Mouse (Mus musculus) hematopoietic stem cell, adult 5-6 weeks (primary cell): ENCODE data around the gene Ankrd37. TPM values are rescaled to one million over a fixed set of nuclear protein-coding genes. Genes with fewer than 3 reads are reported as not detected.

ENCODE experiments used
- ATAC-seq, 2 experiments: fragments of 125-278 bp in 1 of 2; replicated peaks in 1 of 2; 2 replicates each; pipeline ENCODE4 v1.8.0; 2016 to 2017; ENCODE audit warnings: inconsistent platforms in 2 of 2, mild to moderate bottlenecking in 2 of 2, moderate number of reproducible peaks in 2 of 2, low read depth in 1 of 2, moderate TSS enrichment in 1 of 2; ENCODE audit not compliant: low FRiP score in 2 of 2, poor library complexity in 2 of 2, severe bottlenecking in 2 of 2, insufficient read depth in 1 of 2, low TSS enrichment in 1 of 2
- total RNA-seq: library from RNA; stranded (forward); fragments of 172-1452, 232-1000 nt; gene quantifications from 2 replicates; pipeline ENCODE4 v1.2.3, GENCODE M21; 2017

Gene Ankrd37
- total RNA-seq, 1 experiment from 2014 or later: 8.0 TPM

- no peak for ATAC-seq
Observed at GRCm38 (mm10) chr8:45986665-45987064, 18.8 kb downstream of the Ankrd37 start.

- peak; percentile 40 to 66 for ATAC-seq
Observed at GRCm38 (mm10) chr8:45975837-45976468, 29.6 kb downstream of the Ankrd37 start.

- peak; percentile 94 to 97 for ATAC-seq
Observed at GRCm38 (mm10) chr8:45975126-45975836, 30.2 kb downstream of the Ankrd37 start, which contains the start of the genes 1700029J07Rik and Ufsp2. Gene 1700029J07Rik (minus strand): TSS chr8:45975252. Gene Ufsp2 (plus strand): TSS chr8:45975528.

- no peak for ATAC-seq
Observed at GRCm38 (mm10) chr8:45973988-45974505, 31.5 kb downstream of the Ankrd37 start.

GRCm38 (mm10) chr8:45970894-45971293, 34.6 kb downstream of the Ankrd37 start:
- no peak for ATAC-seq

- no peak for ATAC-seq
Observed at GRCm38 (mm10) chr8:45950622-45951021, 54.9 kb downstream of the Ankrd37 start.

Other genes starting within 250 kb of the Ankrd37 start
- gene Pdlim3, start 120.2 kb downstream of the Ankrd37 start, total RNA-seq: not detected in 2 replicates
- gene Ccdc110, start 71.1 kb downstream of the Ankrd37 start, total RNA-seq: not detected in 2 replicates
- gene 1700029J07Rik, start 30.5 kb downstream of the Ankrd37 start, total RNA-seq: 6.1 and 6.2 TPM in 2 replicates
- gene Ufsp2, start 30.2 kb downstream of the Ankrd37 start, total RNA-seq: 74.2 and 86.3 TPM in 2 replicates
- 0.10 TPM in 1 of 2 replicates, not detected in the other for gene Lrp2bp, start 6.4 kb downstream of the Ankrd37 start, total RNA-seq
- gene Cfap97, start 146.1 kb upstream of the Ankrd37 start, total RNA-seq: 51.7 and 54.8 TPM in 2 replicates
- 12.3 and 17.5 TPM in 2 replicates for gene Snx25, start 146.5 kb upstream of the Ankrd37 start, total RNA-seq
- 184 and 193 TPM in 2 replicates for gene Slc25a4, start 205.6 kb upstream of the Ankrd37 start, total RNA-seq